Mouse (Mus musculus) liver, adult 2 months (tissue): ENCODE data around the gene Pitx2.

Experiments
- CTCF ChIP-seq: fragments of 200-500 bp; IDR thresholded peaks from 2 replicates; pipeline ENCODE4 v1.5.1; 2011; ENCODE audit warnings: low read depth, low read length, control low read depth
- POLR2A ChIP-seq: fragments of 200-500 bp; IDR thresholded peaks from 2 replicates; pipeline ENCODE4 v1.6.1; 2011; ENCODE audit warnings: low read length, control low read depth; ENCODE audit not compliant: insufficient read depth; ENCODE audit errors: extremely low read depth

GRCm38 (mm10) chr3:129208031-129208380 lies 8.3 kb downstream of the Pitx2 start:
- TF ChIP-seq CTCF (no peak), POLR2A (no peak)
